Mouse (Mus musculus) liver, embryonic 14.5 days (tissue): ENCODE results near the gene Smad5.

Source experiments
- CTCF ChIP-seq: IDR thresholded peaks from 2 replicates; pipeline ENCODE4 v1.5.1; 2016; ENCODE audit warnings: antibody characterized with exemption, low read depth, control low read depth
- EP300 ChIP-seq: IDR thresholded peaks from 2 replicates; pipeline ENCODE4 v1.6.1; 2016; ENCODE audit warnings: antibody characterized with exemption, low read depth

- TF ChIP-seq CTCF (no peak), EP300 (no peak)
Observed at GRCm38 (mm10) chr13:56707606-56708005, 4.8 kb downstream of the Smad5 start.
